Mouse (Mus musculus): ENCODE measurements at regions not wholly inside any gene's neighbourhood (a gene's known extent, or its start where the extent isn't known, plus 50 kb on each side); places are given as distances from the start of the nearest gene placed in this dataset.

GRCm38 (mm10) chr1:145561347-145561746 is 786.1 kb upstream of the Rgs18 start:
- TF ChIP-seq CTCF (IDR thresholded peaks at IDR 0.05; ENCODE audit: low read depth, low read length) (no peak), TAL1 (conservative IDR thresholded peaks at IDR 0.05; ENCODE audit: low read depth, low read length) (no peak), POLR2AphosphoS5 (IDR thresholded peaks at IDR 0.05; ENCODE audit: insufficient replicate concordance, low read depth, low read length) (no peak), GATA1 (IDR thresholded peaks at IDR 0.05; ENCODE audit: borderline replicate concordance, low read length) (no peak)
